Comparison of ENCODE assay signal across 9 mouse cellular contexts in the genomic region with DNA sequence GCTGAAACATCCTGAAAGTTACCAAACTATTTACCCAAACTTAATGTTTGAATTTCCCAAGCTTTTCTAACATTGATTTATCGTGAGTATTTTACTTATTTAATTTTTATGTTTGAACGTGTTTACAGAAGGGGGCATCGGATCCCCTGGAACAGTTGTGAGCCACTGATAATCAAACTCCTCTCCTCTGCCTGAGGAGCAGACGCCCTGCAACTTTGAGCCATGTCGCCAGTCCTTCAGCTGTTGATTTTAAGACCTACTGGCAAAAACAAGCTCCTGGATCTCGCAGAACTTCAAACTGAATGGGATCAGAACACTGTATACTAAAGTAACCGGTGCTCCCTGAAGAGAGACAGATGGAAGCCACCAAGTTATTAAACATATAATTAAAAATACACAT. TPM values are rescaled to one million over a fixed set of nuclear protein-coding genes. Genes with fewer than 3 reads are reported as not detected.
DNase-seq lines count a peak whose midpoint lies in the region; ATAC-seq and TF ChIP-seq lines count a peak whose summit lies in the region.
"Had no signal": no experiment of that assay in that cellular context is flagged by ENCODE, and none has a peak within 500 bp of the region (broad histone marks: within the 10 kb centered on the region; RNA-seq: fewer than 3 reads in every experiment).

No protein-coding gene starts in this region.

- no peaks in the 10 kb centered on the region for H3K27me3 ChIP-seq in E14TG2a.4 (ENCODE audit: insufficient read depth, low read length)
- no peaks in the 10 kb centered on the region for H3K27me3 ChIP-seq in forebrain, embryonic 14.5 days (replicated peaks; ENCODE audit: control insufficient read depth, insufficient read depth, low read length)
- H3K27me3 ChIP-seq in limb, embryonic 15.5 days, result no peaks in the 10 kb centered on the region

- H3K9me3 ChIP-seq in E14TG2a.4 (ENCODE audit: low read length), result no peaks in the 10 kb centered on the region
- no peaks in the 10 kb centered on the region for H3K9me3 ChIP-seq in forebrain, embryonic 14.5 days (replicated peaks; ENCODE audit: control insufficient read depth, low read length)
- H3K9me3 ChIP-seq in limb, embryonic 15.5 days, result no peaks in the 10 kb centered on the region

- no peak for ATAC-seq in forebrain, embryonic 14.5 days
- no peak for ATAC-seq in limb, embryonic 15.5 days (ENCODE audit: insufficient number of reproducible peaks, low FRiP score, low TSS enrichment, low read depth)

- no peak overlapping the region for H3K27ac ChIP-seq in forebrain, embryonic 14.5 days (ENCODE audit: low read depth, low read length)
- no peak overlapping the region for H3K27ac ChIP-seq in limb, embryonic 15.5 days

- 27% methylated on average over 7 of the region's 7 CpGs for WGBS in forebrain, embryonic 14.5 days
- 20% methylated on average over 7 of the region's 7 CpGs for WGBS in limb, embryonic 15.5 days

- peak overlapping the region; percentile 24; the same call in 1 of the 2 replicates for H3K4me2 ChIP-seq in forebrain, embryonic 14.5 days (ENCODE audit: low read length)
- H3K4me2 ChIP-seq in limb, embryonic 15.5 days, result peak overlapping the region; percentile 42

- H3K4me3 ChIP-seq in E14TG2a.4 (replicated peaks; ENCODE audit: low read length), result peak overlapping the region; percentile 92
- no peak overlapping the region for H3K4me3 ChIP-seq in forebrain, embryonic 14.5 days (ENCODE audit: low read depth, low read length)
- H3K4me3 ChIP-seq in limb, embryonic 15.5 days, result peak overlapping the region; percentile 67

- TF ChIP-seq CTCF in E14TG2a.4 (conservative IDR thresholded peaks at IDR 0.05; ENCODE audit: low read length), result no peak

- peaks cover 31% of the 10 kb centered on the region for H3K36me3 ChIP-seq in E14TG2a.4 (ENCODE audit: insufficient read depth, low read length)
- H3K36me3 ChIP-seq in forebrain, embryonic 14.5 days (ENCODE audit: control insufficient read depth, insufficient read depth, low read length), result peaks cover 10% of the 10 kb centered on the region; the same call in 1 of the 2 replicates
- peaks cover 9% of the 10 kb centered on the region for H3K36me3 ChIP-seq in limb, embryonic 15.5 days

- no peak overlapping the region for H3K9ac ChIP-seq in forebrain, embryonic 14.5 days (ENCODE audit: low read length)
- no peak overlapping the region for H3K9ac ChIP-seq in limb, embryonic 15.5 days

- H3K4me1 ChIP-seq in E14TG2a.4 (replicated peaks; ENCODE audit: low read depth, low read length), result peaks cover 37% of the 10 kb centered on the region
- H3K4me1 ChIP-seq in forebrain, embryonic 14.5 days (ENCODE audit: control insufficient read depth, insufficient read depth, low read length), result no peaks in the 10 kb centered on the region; the same call in 1 of the 2 replicates
- peaks cover 9% of the 10 kb centered on the region for H3K4me1 ChIP-seq in limb, embryonic 15.5 days

- peak; percentile 6 for DNase-seq in adrenal gland, adult 2 months
- DNase-seq in adrenal gland, adult 8-10 months, result no peak
- no peak for DNase-seq in forebrain, embryonic 14.5 days (ENCODE audit: low spot score)
- no peak for DNase-seq in urinary bladder, postnatal 10 days (ENCODE audit: low spot score)
- DNase-seq in layer of hippocampus, postnatal 36 days, result no peak
- no peak for DNase-seq in natural killer cell, adult 2 months (ENCODE audit: low spot score in 2 of 2)

RNA-seq across cellular contexts. Expression of a gene that starts 0.5 kb away (rescaled TPM):
- total RNA-seq in adrenal gland, adult 2 months (2021), result 1 to 10 TPM in 1 of 2 experiments, under 1 TPM in 1; 0.97 to 1.6 TPM
- 0.18 and 0.21 TPM in 2 replicates for polyA plus RNA-seq in adrenal gland, adult 2 months (2012; rRNA removed)
- 1 to 10 TPM; 1.0 to 2.2 (median 1.5) TPM for total RNA-seq in adrenal gland, adult 8-10 months (2022)
- 118 and 148 TPM in 2 replicates for polyA plus RNA-seq in forebrain, embryonic 14.5 days (2014; fragmentation: Nextera tagmentation; extraction: Ambion mirVana)
- 132 TPM in 2 replicates for polyA plus RNA-seq in limb, embryonic 15.5 days (2015; fragmentation: Nextera tagmentation; extraction: Ambion mirVana)
- 1 to 10 TPM; 1.3 to 1.4 TPM for total RNA-seq in layer of hippocampus, postnatal 36 days (2021)

RNA-seq across cellular contexts. Expression of a gene that starts 4.3 kb away (rescaled TPM):
- not detected for total RNA-seq in adrenal gland, adult 2 months (2021)
- not detected in 2 replicates for polyA plus RNA-seq in adrenal gland, adult 2 months (2012; rRNA removed)
- not detected for total RNA-seq in adrenal gland, adult 8-10 months (2022)
- 0.17 TPM in 1 of 2 replicates, not detected in the other for polyA plus RNA-seq in forebrain, embryonic 14.5 days (2014; fragmentation: Nextera tagmentation; extraction: Ambion mirVana)
- not detected in 2 replicates for polyA plus RNA-seq in limb, embryonic 15.5 days (2015; fragmentation: Nextera tagmentation; extraction: Ambion mirVana)
- total RNA-seq in layer of hippocampus, postnatal 36 days (2021), result not detected
- polyA plus RNA-seq: gonadal fat pad, adult 2 months had no signal
